Mouse (Mus musculus): ENCODE data around the gene Babam2. TPM values are rescaled to one million over a fixed set of nuclear protein-coding genes. Genes with fewer than 3 reads are reported as not detected.

The Babam2 gene
- 40.7 TPM for polyA plus RNA-seq (2017; shearing (Covaris generic))

GRCm38 (mm10) chr5:31697644-31698296 lies at the start of gene Babam2:
Gene Babam2, plus strand, starts transcription at chr5:31697684.

GRCm38 (mm10) chr5:31696971-31697643 lies 377 bp upstream of the Babam2 start, which contains the start of gene Rbks:
Gene Rbks, minus strand, starts transcription at chr5:31697627.

Other genes with a start within 250 kb of the Babam2 start
- gene Zfp512, start 245.3 kb upstream of the Babam2 start, polyA plus RNA-seq (2017; shearing (Covaris generic)): 32.7 TPM
- not detected for gene 4930548H24Rik, start 211.9 kb upstream of the Babam2 start, polyA plus RNA-seq (2017; shearing (Covaris generic))
- gene Gpn1, start 202.9 kb upstream of the Babam2 start, polyA plus RNA-seq (2017; shearing (Covaris generic)): 30.7 TPM
- gene Slc4a1ap, start 170.7 kb upstream of the Babam2 start, polyA plus RNA-seq (2017; shearing (Covaris generic)): 53.6 TPM
- 11.5 TPM for gene Supt7l, start 169.9 kb upstream of the Babam2 start, polyA plus RNA-seq (2017; shearing (Covaris generic))
- gene Mrpl33, start 100.7 kb upstream of the Babam2 start, polyA plus RNA-seq (2017; shearing (Covaris generic)): 187 TPM
- 15.9 TPM for gene Rbks, start 57 bp upstream of the Babam2 start, polyA plus RNA-seq (2017; shearing (Covaris generic))

Data from effector memory CD4-positive, alpha-beta T cell, adult 5 months (primary cell).